Mouse (Mus musculus) heart, postnatal 0 days (tissue): Measurements from ENCODE around the gene Phf19. TPM values are rescaled to one million over a fixed set of nuclear protein-coding genes. Genes with fewer than 3 reads are reported as not detected.
A peak's percentile ranks its signal among the peaks of the same experiment; 100 is the strongest.

Source experiments
- ATAC-seq: fragments of 200-750 bp; cut with Nextera tagmentation; 2 replicates; pipeline ENCODE4 v1.8.0; 2017; ENCODE audit warnings: low read depth, moderate number of reproducible peaks, moderate library complexity; ENCODE audit not compliant: insufficient read depth
- DNase-seq: peaks from one replicate; pipeline ENCODE4 v3.0.0-alpha.2; 2016; ENCODE audit warnings: low spot score
- H3K27ac ChIP-seq: fragments of 300-500 bp; sonication (generic); 2 replicates; pipeline ENCODE4 v1.5.1; 2014; ENCODE audit warnings: low read depth, mild to moderate bottlenecking
- H3K27me3 ChIP-seq: fragments of 300-500 bp; sonication (generic); 2 replicates; pipeline ENCODE4 v1.6.1; 2014; ENCODE audit warnings: low read length, mixed read lengths; ENCODE audit not compliant: control insufficient read depth, insufficient read depth
- H3K36me3 ChIP-seq: fragments of 300-500 bp; sonication (generic); replicated peaks from 2 replicates; pipeline ENCODE4 v1.6.1; 2014; ENCODE audit warnings: low read length, mixed read lengths; ENCODE audit not compliant: control insufficient read depth, insufficient read depth
- H3K4me1 ChIP-seq: fragments of 300-500 bp; sonication (generic); 2 replicates; pipeline ENCODE4 v1.6.1; 2014; ENCODE audit warnings: antibody characterized with exemption; ENCODE audit not compliant: control insufficient read depth, insufficient read depth
- H3K4me2 ChIP-seq: fragments of 300-500 bp; sonication (generic); 2 replicates; pipeline ENCODE4 v1.6.1; 2014; ENCODE audit warnings: low read depth, mild to moderate bottlenecking, low read length, moderate library complexity
- H3K4me3 ChIP-seq: fragments of 300-500 bp; sonication (generic); 2 replicates; pipeline ENCODE4 v1.5.1; 2014; ENCODE audit warnings: low read depth, low read length
- H3K9ac ChIP-seq: fragments of 300-500 bp; sonication (generic); replicated peaks from 2 replicates; pipeline ENCODE4 v1.6.1; 2014; ENCODE audit warnings: low read depth, low read length, mixed read lengths
- H3K9me3 ChIP-seq: fragments of 300-500 bp; sonication (generic); replicated peaks from 2 replicates; pipeline ENCODE4 v1.6.1; 2016; ENCODE audit warnings: low read length; ENCODE audit not compliant: control insufficient read depth
- CTCF ChIP-seq: IDR thresholded peaks from 2 replicates; pipeline ENCODE4 v1.5.1; 2016; ENCODE audit warnings: antibody characterized with exemption, control low read depth, low read depth
- EP300 ChIP-seq: IDR thresholded peaks from 2 replicates; pipeline ENCODE4 v1.6.1; 2016; ENCODE audit warnings: antibody characterized with exemption, low read depth
- WGBS: fragments of 180-500 bp; shearing (Covaris S2); extraction: QIAGEN DNeasy Blood & Tissue Kit; methylation state at CpG from one replicate; pipeline ENCODE4 v1.1.7; 2014; 5-methylcytosine and 5-hydroxymethylcytosine counted together
- polyA plus RNA-seq: library from polyadenylated mRNA; unstranded; fragments of >200 nt; fragmentation: Nextera tagmentation; extraction: Ambion mirVana; gene quantifications from 2 replicates; pipeline ENCODE4 v1.2.1, GENCODE M21; 2015
- total RNA-seq: library from RNA; depleted of rRNA; stranded (reverse); fragments of >200 nt; gene quantifications from 2 replicates; pipeline ENCODE4 v1.2.3, GENCODE M21; 2014; ENCODE audit warnings: low replicate concordance

The Phf19 gene
- total and polyA plus RNA-seq, 2 experiments from 2014 or later = 1.0 to 2.4 TPM

GRCm38 (mm10) chr2:34954344-34954743 lies 40.5 kb upstream of the Phf19 start:
- Histone ChIP-seq H3K4me2 (no peak overlapping the region), H3K4me1 (no peaks in the 10 kb centered on the region; the same call in 1 of the 2 replicates), H3K27ac (no peak overlapping the region), H3K4me3 (no peak overlapping the region), H3K9ac (no peak overlapping the region), H3K27me3 (0 out of 2 replicates have a peak, but pooled peaks cover 3% of the 10 kb centered on the region), H3K9me3 (no peaks in the 10 kb centered on the region), H3K36me3 (no peaks in the 10 kb centered on the region)
- ATAC-seq (peak; percentile 30; the same call in 1 of the 2 replicates), DNase-seq (peak; percentile 26)
- no peak for TF ChIP-seq EP300
- no peak for TF ChIP-seq CTCF

GRCm38 (mm10) chr2:34953547-34954116 lies 39.8 kb upstream of the Phf19 start:
- no peaks in the 10 kb centered on the region; the same call in 1 of the 2 replicates for H3K4me1 ChIP-seq
- no peak for TF ChIP-seq EP300
- no peak for TF ChIP-seq CTCF
- H3K27ac ChIP-seq = no peak overlapping the region
- DNase-seq = no peak
- 0 out of 2 replicates have a peak, but pooled peaks cover 3% of the 10 kb centered on the region for H3K27me3 ChIP-seq
- no peaks in the 10 kb centered on the region for H3K9me3 ChIP-seq
- no peaks in the 10 kb centered on the region for H3K36me3 ChIP-seq
- 57% methylated on average over 2 of the region's 2 CpGs for WGBS
- H3K4me2 ChIP-seq = no peak overlapping the region
- no peak overlapping the region for H3K4me3 ChIP-seq
- no peak for ATAC-seq
- no peak overlapping the region for H3K9ac ChIP-seq

GRCm38 (mm10) chr2:34953018-34953417 lies 39.2 kb upstream of the Phf19 start:
- Histone ChIP-seq H3K27me3 (0 out of 2 replicates have a peak, but pooled peaks cover 3% of the 10 kb centered on the region), H3K4me2 (no peak overlapping the region), H3K9ac (no peak overlapping the region), H3K9me3 (no peaks in the 10 kb centered on the region), H3K27ac (no peak overlapping the region), H3K4me1 (no peaks in the 10 kb centered on the region; the same call in 1 of the 2 replicates), H3K4me3 (no peak overlapping the region), H3K36me3 (no peaks in the 10 kb centered on the region)
- 65% methylated on average over 4 of the region's 4 CpGs for WGBS
- DNase-seq (no peak), ATAC-seq (no peak)
- TF ChIP-seq EP300 (no peak), CTCF (no peak)

GRCm38 (mm10) chr2:34951469-34951868 lies 37.6 kb upstream of the Phf19 start:
- no peak for ATAC-seq
- Histone ChIP-seq H3K36me3 (no peaks in the 10 kb centered on the region), H3K4me2 (no peak overlapping the region), H3K9ac (no peak overlapping the region), H3K27ac (no peak overlapping the region), H3K4me1 (no peaks in the 10 kb centered on the region; the same call in 1 of the 2 replicates), H3K4me3 (no peak overlapping the region), H3K9me3 (no peaks in the 10 kb centered on the region), H3K27me3 (no peaks in the 10 kb centered on the region)
- TF ChIP-seq EP300 (no peak), CTCF (no peak)
- DNase-seq = no peak

- DNase-seq (no peak), ATAC-seq (no peak)
- Histone ChIP-seq H3K4me3 (no peak overlapping the region), H3K36me3 (no peaks in the 10 kb centered on the region), H3K4me2 (no peak overlapping the region), H3K9me3 (no peaks in the 10 kb centered on the region), H3K27ac (no peak overlapping the region), H3K9ac (no peak overlapping the region), H3K27me3 (no peaks in the 10 kb centered on the region), H3K4me1 (peaks cover 8% of the 10 kb centered on the region)
- TF ChIP-seq CTCF = no peak
- TF ChIP-seq EP300 = no peak
- 16% methylated on average over 2 of the region's 2 CpGs for WGBS
Observed at GRCm38 (mm10) chr2:34948622-34949021, 34.8 kb upstream of the Phf19 start.

- Histone ChIP-seq H3K36me3 (no peaks in the 10 kb centered on the region), H3K9me3 (no peaks in the 10 kb centered on the region), H3K4me1 (peaks cover 8% of the 10 kb centered on the region), H3K27ac (no peak overlapping the region), H3K9ac (no peak overlapping the region), H3K4me2 (no peak overlapping the region), H3K4me3 (no peak overlapping the region), H3K27me3 (no peaks in the 10 kb centered on the region; the same call in 1 of the 2 replicates)
- 74% methylated on average over 4 of the region's 4 CpGs for WGBS
- no peak for ATAC-seq
- DNase-seq = no peak
- no peak for TF ChIP-seq EP300
- no peak for TF ChIP-seq CTCF
Observed at GRCm38 (mm10) chr2:34946046-34946445, 32.2 kb upstream of the Phf19 start.
